Mouse (Mus musculus) small intestine, adult 2 months (tissue): Measurements from ENCODE around the gene Rbak.

Source experiments
- CTCF ChIP-seq: fragments of 200-500 bp; IDR thresholded peaks from 2 replicates; pipeline ENCODE4 v1.5.1; 2012; ENCODE audit warnings: low read depth, mild to moderate bottlenecking, control low read depth, inconsistent platforms, low read length, moderate library complexity, mixed read lengths; ENCODE audit not compliant: insufficient replicate concordance, insufficient read length; ENCODE audit errors: extremely low read depth
- POLR2A ChIP-seq: fragments of 200-500 bp; IDR thresholded peaks from 2 replicates; pipeline ENCODE4 v1.6.1; 2012; ENCODE audit warnings: low read depth, mild to moderate bottlenecking, control low read depth, inconsistent platforms, low read length, moderate library complexity

DNA sequence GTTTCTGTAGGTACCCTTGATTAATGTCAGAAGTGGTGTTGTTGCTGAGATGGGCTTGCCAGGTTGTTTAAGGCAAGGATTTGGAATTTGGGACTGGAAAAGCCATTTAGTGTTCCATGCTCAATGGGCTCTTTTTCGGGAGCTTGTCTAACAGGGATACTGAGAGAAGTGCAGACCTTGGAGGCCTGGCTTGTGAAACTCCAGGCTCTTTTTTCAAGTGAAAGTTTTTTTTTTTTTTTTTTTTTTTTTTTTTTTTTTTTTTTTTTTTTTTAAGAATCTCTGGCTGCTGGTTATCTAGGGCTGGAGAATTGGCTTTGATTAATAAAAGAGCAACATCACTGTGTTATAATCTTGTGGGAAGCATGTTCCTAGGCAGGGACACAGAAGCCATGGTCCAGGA lies 41.7 kb upstream of the Rbak start:
- TF ChIP-seq CTCF (no peak), POLR2A (no peak)
